Mouse (Mus musculus) heart, postnatal 0 days (tissue): ENCODE results near the gene Magi1. TPM values are rescaled to one million over a fixed set of nuclear protein-coding genes. Genes with fewer than 3 reads are reported as not detected.

ENCODE experiments used
- ATAC-seq: fragments of 200-750 bp; cut with Nextera tagmentation; 2 replicates; pipeline ENCODE4 v1.8.0; 2017; ENCODE audit warnings: low read depth, moderate number of reproducible peaks, moderate library complexity; ENCODE audit not compliant: insufficient read depth
- DNase-seq: peaks from one replicate; pipeline ENCODE4 v3.0.0-alpha.2; 2016; ENCODE audit warnings: low spot score
- H3K27ac ChIP-seq: fragments of 300-500 bp; sonication (generic); 2 replicates; pipeline ENCODE4 v1.5.1; 2014; ENCODE audit warnings: low read depth, mild to moderate bottlenecking
- H3K27me3 ChIP-seq: fragments of 300-500 bp; sonication (generic); 2 replicates; pipeline ENCODE4 v1.6.1; 2014; ENCODE audit warnings: low read length, mixed read lengths; ENCODE audit not compliant: control insufficient read depth, insufficient read depth
- H3K36me3 ChIP-seq: fragments of 300-500 bp; sonication (generic); replicated peaks from 2 replicates; pipeline ENCODE4 v1.6.1; 2014; ENCODE audit warnings: low read length, mixed read lengths; ENCODE audit not compliant: control insufficient read depth, insufficient read depth
- H3K4me1 ChIP-seq: fragments of 300-500 bp; sonication (generic); 2 replicates; pipeline ENCODE4 v1.6.1; 2014; ENCODE audit warnings: antibody characterized with exemption; ENCODE audit not compliant: control insufficient read depth, insufficient read depth
- H3K4me2 ChIP-seq: fragments of 300-500 bp; sonication (generic); 2 replicates; pipeline ENCODE4 v1.6.1; 2014; ENCODE audit warnings: low read depth, mild to moderate bottlenecking, low read length, moderate library complexity
- H3K4me3 ChIP-seq: fragments of 300-500 bp; sonication (generic); 2 replicates; pipeline ENCODE4 v1.5.1; 2014; ENCODE audit warnings: low read depth, low read length
- H3K9ac ChIP-seq: fragments of 300-500 bp; sonication (generic); replicated peaks from 2 replicates; pipeline ENCODE4 v1.6.1; 2014; ENCODE audit warnings: low read depth, low read length, mixed read lengths
- H3K9me3 ChIP-seq: fragments of 300-500 bp; sonication (generic); replicated peaks from 2 replicates; pipeline ENCODE4 v1.6.1; 2016; ENCODE audit warnings: low read length; ENCODE audit not compliant: control insufficient read depth
- CTCF ChIP-seq: IDR thresholded peaks from 2 replicates; pipeline ENCODE4 v1.5.1; 2016; ENCODE audit warnings: antibody characterized with exemption, control low read depth, low read depth
- EP300 ChIP-seq: IDR thresholded peaks from 2 replicates; pipeline ENCODE4 v1.6.1; 2016; ENCODE audit warnings: antibody characterized with exemption, low read depth
- WGBS: fragments of 180-500 bp; shearing (Covaris S2); extraction: QIAGEN DNeasy Blood & Tissue Kit; methylation state at CpG from one replicate; pipeline ENCODE4 v1.1.7; 2014; 5-methylcytosine and 5-hydroxymethylcytosine counted together
- polyA plus RNA-seq: library from polyadenylated mRNA; unstranded; fragments of >200 nt; fragmentation: Nextera tagmentation; extraction: Ambion mirVana; gene quantifications from 2 replicates; pipeline ENCODE4 v1.2.1, GENCODE M21; 2015
- total RNA-seq: library from RNA; depleted of rRNA; stranded (reverse); fragments of >200 nt; gene quantifications from 2 replicates; pipeline ENCODE4 v1.2.3, GENCODE M21; 2014; ENCODE audit warnings: low replicate concordance

Magi1 gene
- total and polyA plus RNA-seq, 2 experiments from 2014 or later = 4.6 to 15.3 TPM

DNA sequence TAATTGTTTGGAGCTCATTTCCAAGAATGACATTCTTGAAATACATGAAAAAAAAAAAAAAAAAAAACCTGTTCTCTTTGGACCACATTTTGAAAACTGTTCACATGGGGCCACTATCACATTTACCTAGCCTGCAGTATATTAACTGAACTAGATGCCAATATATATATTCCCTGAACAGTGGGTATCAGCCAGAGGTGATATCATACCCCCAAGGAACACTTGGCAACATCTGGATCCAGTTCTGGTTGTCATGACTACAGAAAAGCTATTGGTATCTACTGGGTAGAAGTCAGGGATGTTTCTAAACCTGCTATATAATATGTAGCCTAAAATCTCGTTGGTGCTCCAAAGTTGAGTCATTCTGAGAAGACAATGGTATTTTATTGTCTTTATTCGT lies 224.6 kb downstream of the Magi1 start:
- no peak for TF ChIP-seq EP300
- TF ChIP-seq CTCF = no peak
- H3K4me1 ChIP-seq = peaks cover 20% of the 10 kb centered on the region

DNA sequence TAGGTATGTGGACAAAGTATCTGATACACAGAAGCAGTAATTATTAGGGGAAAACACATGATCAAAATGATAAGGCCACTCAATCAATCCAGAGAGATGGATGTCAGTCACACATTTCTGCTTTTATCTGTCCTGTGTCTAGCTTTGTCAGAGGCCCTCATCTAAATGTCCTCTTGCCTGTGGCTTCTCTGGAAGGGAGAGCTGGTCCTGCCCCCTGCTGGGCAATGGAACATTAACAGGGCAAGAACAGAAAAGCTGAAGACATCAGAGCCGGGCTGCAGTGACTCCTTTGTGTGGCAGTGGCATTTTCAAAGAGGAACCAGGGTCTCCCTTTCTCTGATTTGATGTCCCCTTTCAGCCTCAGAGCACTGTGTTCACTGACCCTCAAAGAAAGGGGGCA lies 229.8 kb downstream of the Magi1 start:
- Histone ChIP-seq H3K27ac (no peak overlapping the region), H3K4me1 (peaks cover 8% of the 10 kb centered on the region; the same call in 1 of the 2 replicates), H3K4me2 (no peak overlapping the region), H3K27me3 (no peaks in the 10 kb centered on the region), H3K4me3 (no peak overlapping the region), H3K9ac (no peak overlapping the region), H3K9me3 (no peaks in the 10 kb centered on the region), H3K36me3 (0 out of 2 replicates have a peak, but pooled peaks cover 4% of the 10 kb centered on the region)
- 26% methylated on average over 1 of the region's 1 CpGs for WGBS
- ATAC-seq (no peak; the same call in 1 of the 2 replicates), DNase-seq (peak; percentile 46)
- TF ChIP-seq EP300 = no peak
- TF ChIP-seq CTCF = peak; percentile 71

More for the DNA sequence above, 224.6 kb downstream of the Magi1 start:
- H3K9ac ChIP-seq = no peak overlapping the region
- H3K9me3 ChIP-seq = no peaks in the 10 kb centered on the region
- H3K4me3 ChIP-seq = no peak overlapping the region
- ATAC-seq (no peak), DNase-seq (no peak)
- H3K27me3 ChIP-seq = no peaks in the 10 kb centered on the region
- 92% methylated on average over 2 of the region's 2 CpGs for WGBS
- no peak overlapping the region for H3K27ac ChIP-seq
- no peaks in the 10 kb centered on the region for H3K36me3 ChIP-seq
- no peak overlapping the region for H3K4me2 ChIP-seq

DNA sequence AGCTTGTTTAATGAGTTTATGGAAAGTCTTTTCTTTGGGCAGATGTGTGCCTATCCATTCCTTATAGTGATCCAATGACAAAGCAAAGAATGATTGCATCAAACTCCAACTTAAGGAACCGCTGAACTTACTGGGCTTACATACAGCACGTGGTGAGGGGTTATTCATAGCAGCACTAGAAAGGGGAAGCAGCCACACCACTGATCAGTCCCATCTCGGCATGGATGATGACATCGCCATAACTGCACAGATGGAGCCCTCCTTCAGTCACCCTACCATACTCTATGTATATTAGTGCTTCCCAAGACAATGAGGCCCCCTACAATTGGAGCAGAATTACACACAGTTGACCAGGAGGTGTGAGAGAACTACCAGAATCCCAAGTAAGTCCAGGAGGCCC lies 238.5 kb downstream of the Magi1 start:
- Histone ChIP-seq H3K4me2 (no peak overlapping the region), H3K9me3 (no peaks in the 10 kb centered on the region), H3K27me3 (no peaks in the 10 kb centered on the region), H3K27ac (no peak overlapping the region), H3K4me3 (no peak overlapping the region), H3K4me1 (peaks cover 19% of the 10 kb centered on the region), H3K36me3 (0 out of 2 replicates have a peak, but pooled peaks cover 7% of the 10 kb centered on the region), H3K9ac (no peak overlapping the region)
- 54% methylated on average over 4 of the region's 4 CpGs for WGBS
- no peak for DNase-seq
- no peak for ATAC-seq
- TF ChIP-seq EP300 (no peak), CTCF (no peak)

DNA sequence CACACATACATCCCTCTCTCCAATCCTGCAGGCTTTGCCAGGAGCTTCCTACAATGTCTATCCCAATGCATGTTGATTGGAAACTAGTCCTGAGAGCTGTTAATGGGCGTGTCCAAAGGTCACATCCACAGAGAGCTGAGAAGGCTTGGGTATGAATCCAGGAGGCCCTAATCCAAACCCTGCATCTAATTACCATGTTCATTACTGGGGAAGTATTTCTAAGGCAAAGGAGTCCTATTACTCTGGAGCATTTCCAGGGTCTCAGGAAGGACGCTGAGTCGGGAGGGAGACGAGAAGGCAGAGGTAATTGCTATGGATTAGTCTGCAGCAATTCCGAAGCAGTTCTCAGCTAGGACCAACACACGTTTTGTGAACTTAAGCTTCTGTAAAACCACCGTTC lies 240.3 kb downstream of the Magi1 start:
- H3K9ac ChIP-seq = no peak overlapping the region
- H3K9me3 ChIP-seq = no peaks in the 10 kb centered on the region
- WGBS = 76% methylated on average over 7 of the region's 7 CpGs
- ATAC-seq (no peak), DNase-seq (no peak)
- TF ChIP-seq CTCF = no peak
- TF ChIP-seq EP300 = no peak
- H3K27me3 ChIP-seq = no peaks in the 10 kb centered on the region
- no peak overlapping the region for H3K4me3 ChIP-seq
- peaks cover 19% of the 10 kb centered on the region for H3K4me1 ChIP-seq
- no peak overlapping the region for H3K4me2 ChIP-seq
- no peaks in the 10 kb centered on the region for H3K36me3 ChIP-seq
- H3K27ac ChIP-seq = no peak overlapping the region

DNA sequence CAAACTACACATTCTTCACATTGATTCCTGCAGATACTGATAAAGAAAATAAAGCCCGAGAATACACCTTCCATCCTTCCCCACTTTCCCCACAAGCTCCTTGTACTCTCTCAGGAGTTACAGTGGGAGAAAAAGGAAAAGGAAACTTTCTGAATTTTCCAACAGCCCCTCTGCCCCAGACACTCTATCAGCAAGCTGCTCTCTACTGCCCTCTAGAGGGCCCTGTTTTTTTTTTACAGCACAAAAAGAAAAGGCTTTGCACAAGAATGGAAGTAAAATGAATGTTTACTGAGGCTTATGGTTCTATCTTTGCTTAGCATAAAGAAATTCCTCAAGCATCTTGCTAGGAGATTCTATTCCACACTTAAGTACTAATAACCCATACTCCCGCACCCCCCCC lies 243.6 kb downstream of the Magi1 start:
- 55% methylated on average over 2 of the region's 2 CpGs for WGBS
- no peak for DNase-seq
- no peak for ATAC-seq
- no peaks in the 10 kb centered on the region for H3K27me3 ChIP-seq
- no peak overlapping the region for H3K9ac ChIP-seq
- no peak overlapping the region for H3K4me2 ChIP-seq
- H3K4me1 ChIP-seq = peaks cover 11% of the 10 kb centered on the region
- H3K4me3 ChIP-seq = no peak overlapping the region
- H3K9me3 ChIP-seq = no peaks in the 10 kb centered on the region
- no peaks in the 10 kb centered on the region for H3K36me3 ChIP-seq
- no peak overlapping the region for H3K27ac ChIP-seq
- TF ChIP-seq EP300 (no peak), CTCF (peak; percentile 61)

DNA sequence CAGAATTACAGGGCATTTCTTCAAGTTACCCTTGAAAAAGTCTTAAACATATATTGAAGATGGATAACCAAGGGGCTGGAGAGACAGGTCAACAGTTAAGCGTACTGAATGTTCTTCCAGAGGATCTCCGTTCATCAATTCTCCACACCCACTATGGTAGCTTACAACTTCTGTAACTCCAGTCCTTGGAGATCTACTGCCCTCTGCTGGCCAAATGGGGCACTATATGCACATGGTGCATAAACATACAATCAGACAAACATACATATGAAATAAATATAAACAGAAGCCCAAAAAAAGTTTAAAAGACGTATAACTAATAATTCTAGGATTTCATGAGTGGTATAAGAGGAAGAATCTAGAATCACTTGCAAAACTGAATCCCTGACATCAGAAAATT lies 244.8 kb downstream of the Magi1 start:
- Histone ChIP-seq H3K4me3 (no peak overlapping the region), H3K9ac (no peak overlapping the region), H3K4me1 (peaks cover 11% of the 10 kb centered on the region), H3K9me3 (no peaks in the 10 kb centered on the region), H3K27ac (no peak overlapping the region), H3K4me2 (no peak overlapping the region), H3K36me3 (no peaks in the 10 kb centered on the region), H3K27me3 (no peaks in the 10 kb centered on the region)
- WGBS = 95% methylated on average over 3 of the region's 3 CpGs
- TF ChIP-seq EP300 = no peak
- peak; percentile 13; the same call in 1 of the 2 replicates for TF ChIP-seq CTCF
- ATAC-seq (no peak), DNase-seq (no peak)
